Mouse (Mus musculus) E14TG2a.4 (cell line): ENCODE measurements around the gene Plekha7.
"Not testable (repeated sequence)": the region's sequence is repeated elsewhere in the genome, so short reads cannot be mapped to it uniquely, and the experiment has no call there.

Experiments used
- H3K27me3 ChIP-seq: 2 replicates; pipeline ENCODE4 v1.6.1; 2014; ENCODE audit warnings: low read length, control low read depth; ENCODE audit not compliant: insufficient read depth
- H3K36me3 ChIP-seq: 2 replicates; pipeline ENCODE4 v1.6.1; 2014; ENCODE audit warnings: low read length, control low read depth; ENCODE audit not compliant: insufficient read depth
- H3K4me1 ChIP-seq: replicated peaks from 2 replicates; pipeline ENCODE4 v1.6.1; 2014; ENCODE audit warnings: low read depth, low read length, control low read depth
- H3K4me3 ChIP-seq: replicated peaks from 2 replicates; pipeline ENCODE4 v1.5.1; 2014; ENCODE audit warnings: mild to moderate bottlenecking, low read length
- H3K9me3 ChIP-seq: 2 replicates; pipeline ENCODE4 v1.6.1; 2014; ENCODE audit warnings: low read length, control low read depth
- CTCF ChIP-seq: conservative IDR thresholded peaks from 2 replicates; pipeline ENCODE4 v1.5.1; 2014; ENCODE audit warnings: low read length
- NANOG ChIP-seq: IDR thresholded peaks from 2 replicates; pipeline ENCODE4 v1.6.1; 2014; ENCODE audit warnings: borderline replicate concordance, low read length, mixed read lengths
- POU5F1 ChIP-seq: IDR thresholded peaks from 2 replicates; pipeline ENCODE4 v1.6.1; 2014; ENCODE audit warnings: low read length, borderline replicate concordance

Gene Plekha7

GRCm38 (mm10) chr7:116103091-116103490 lies 205.1 kb downstream of the Plekha7 start:
- TF ChIP-seq POU5F1: no peak
- TF ChIP-seq NANOG: no peak
- TF ChIP-seq CTCF: no peak
- H3K4me1 ChIP-seq: no peaks in the 10 kb centered on the region
- no peaks in the 10 kb centered on the region for H3K27me3 ChIP-seq
- H3K9me3 ChIP-seq: no peaks in the 10 kb centered on the region
- H3K36me3 ChIP-seq: peaks cover 62% of the 10 kb centered on the region
- no peak overlapping the region for H3K4me3 ChIP-seq

- no peak for TF ChIP-seq NANOG
- TF ChIP-seq CTCF: no peak
- no peak for TF ChIP-seq POU5F1
- Histone ChIP-seq H3K4me3 (no peak overlapping the region), H3K4me1 (peaks cover 7% of the 10 kb centered on the region; the same call in 1 of the 2 replicates)
Measured at GRCm38 (mm10) chr7:116099952-116100528, 208.1 kb downstream of the Plekha7 start.

GRCm38 (mm10) chr7:116093466-116093850 lies 214.7 kb downstream of the Plekha7 start:
- H3K36me3 ChIP-seq: no peaks in the 10 kb centered on the region
- H3K27me3 ChIP-seq: no peaks in the 10 kb centered on the region
- no peaks in the 10 kb centered on the region for H3K9me3 ChIP-seq
- H3K4me1 ChIP-seq: peaks cover 21% of the 10 kb centered on the region
- H3K4me3 ChIP-seq: peak overlapping the region; percentile 86
- no peak for TF ChIP-seq POU5F1
- TF ChIP-seq NANOG: no peak
- TF ChIP-seq CTCF: no peak

More at GRCm38 (mm10) chr7:116099952-116100528, 208.1 kb downstream of the Plekha7 start:
- peaks cover 53% of the 10 kb centered on the region for H3K36me3 ChIP-seq
- H3K27me3 ChIP-seq: no peaks in the 10 kb centered on the region
- no peaks in the 10 kb centered on the region for H3K9me3 ChIP-seq

DNA sequence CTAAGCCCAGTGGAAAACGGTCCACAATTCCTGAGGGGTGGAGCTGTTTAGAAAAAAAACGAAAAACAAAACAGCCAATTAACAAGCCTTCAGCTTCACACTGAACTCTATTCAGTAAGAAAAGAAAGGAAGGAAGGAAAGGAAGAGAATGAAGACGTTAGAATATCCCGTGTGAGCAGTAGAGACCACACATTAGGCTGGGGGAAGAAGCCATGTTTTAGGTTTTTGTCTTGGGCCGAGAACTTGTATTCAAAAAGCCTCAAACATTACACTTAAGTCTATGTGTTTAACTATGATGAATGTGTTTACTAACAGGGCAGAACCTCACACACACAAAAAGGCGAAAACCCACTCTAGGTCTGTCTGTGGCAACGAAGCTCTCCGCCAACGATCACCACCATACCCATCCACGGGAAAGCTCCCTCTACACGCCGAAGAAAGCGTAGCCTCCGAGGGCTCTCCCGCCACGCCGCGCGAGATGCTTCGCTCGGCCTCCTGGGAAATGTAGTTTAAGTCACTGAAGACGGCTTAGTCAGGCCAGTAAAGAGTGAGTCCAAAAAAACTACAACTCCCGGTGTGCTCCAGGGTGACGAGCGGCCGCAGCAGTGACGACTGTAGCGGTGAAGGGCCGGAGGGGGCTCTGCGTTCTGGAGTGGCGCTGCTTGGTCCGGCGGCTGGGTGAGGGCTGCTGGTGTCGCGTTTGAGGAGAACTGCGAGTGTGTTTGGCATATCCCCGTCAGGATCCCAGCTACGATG lies 215.3 kb downstream of the Plekha7 start:
- no peaks in the 10 kb centered on the region for H3K27me3 ChIP-seq
- TF ChIP-seq POU5F1: no peak
- no peak for TF ChIP-seq CTCF
- no peak for TF ChIP-seq NANOG

GRCm38 (mm10) chr7:116084366-116084765 lies 223.8 kb downstream of the Plekha7 start, which contains the start of gene Gm4353:
Gene Gm4353, minus strand, starts transcription at chr7:116084635.
- not testable (repeated sequence) for H3K9me3 ChIP-seq, H3K4me3 ChIP-seq, H3K27me3 ChIP-seq, H3K4me1 ChIP-seq, H3K36me3 ChIP-seq

More for the DNA sequence above, 215.3 kb downstream of the Plekha7 start:
- Histone ChIP-seq H3K36me3 (no peaks in the 10 kb centered on the region), H3K4me1 (peaks cover 21% of the 10 kb centered on the region), H3K9me3 (no peaks in the 10 kb centered on the region), H3K4me3 (peak overlapping the region; percentile 86)
